In the genomic region with DNA sequence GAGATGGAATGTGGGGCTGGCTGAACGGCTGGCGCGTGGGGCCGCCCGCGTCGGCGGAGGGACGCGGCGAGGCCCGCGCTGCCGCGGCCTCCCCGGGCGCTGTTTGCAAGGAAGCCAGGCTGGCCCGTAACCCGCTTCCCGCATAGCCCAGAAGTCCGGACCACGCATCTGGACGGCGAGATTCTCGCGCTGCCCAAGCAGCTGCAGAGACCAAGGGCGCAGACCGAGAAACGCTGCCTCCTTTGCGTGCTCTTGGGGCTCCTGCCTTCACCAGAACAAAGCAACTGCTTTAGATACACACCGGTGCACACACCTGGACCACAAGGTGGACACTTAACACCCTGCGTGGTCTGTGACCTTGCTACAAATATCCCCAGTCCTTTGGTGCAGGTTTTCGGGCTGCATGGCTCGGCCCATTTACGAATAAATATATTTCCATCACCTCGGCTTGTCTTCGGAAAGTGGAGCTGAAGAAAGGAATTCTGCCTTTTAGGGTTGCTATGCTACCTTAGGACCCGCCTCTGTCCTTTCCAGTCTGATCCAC, we compare ENCODE assay signal across 8 mouse cellular contexts. TPM values are rescaled to one million over a fixed set of nuclear protein-coding genes. Genes with fewer than 3 reads are reported as not detected.
DNase-seq lines count a peak whose midpoint lies in the region; ATAC-seq and TF ChIP-seq lines count a peak whose summit lies in the region.

No protein-coding gene starts in this region.

- peak; percentile 36 for DNase-seq in embryo, embryonic 10.5 days (ENCODE audit: low spot score)
- no peak for DNase-seq in embryo, embryonic 11 days
- DNase-seq in testis, postnatal 14 days (ENCODE audit: low spot score): no peak
- no peak for DNase-seq in liver, embryonic 11.5 days (ENCODE audit: low spot score)
- DNase-seq in stomach, postnatal 0 days (ENCODE audit: low spot score): no peak
- DNase-seq in kidney, postnatal 14 days: no peak

- peak overlapping the region; percentile 65; the same call in 1 of the 2 replicates for H3K27ac ChIP-seq in testis, adult 2 months (ENCODE audit: control insufficient read depth, insufficient read depth, low read depth, low read length)
- peak overlapping the region; percentile 19; the same call in 1 of the 2 replicates for H3K27ac ChIP-seq in liver, embryonic 11.5 days (ENCODE audit: low read depth, low read length)
- H3K27ac ChIP-seq in stomach, postnatal 0 days (replicated peaks): peak overlapping the region; percentile 99

- no peaks in the 10 kb centered on the region for H3K36me3 ChIP-seq in testis, adult 2 months (ENCODE audit: control insufficient read depth, insufficient read depth, low read length)
- H3K36me3 ChIP-seq in liver, embryonic 11.5 days (ENCODE audit: control insufficient read depth, insufficient read depth, low read length): no peaks in the 10 kb centered on the region
- H3K36me3 ChIP-seq in stomach, postnatal 0 days (ENCODE audit: control insufficient read depth, insufficient read depth, low read length): no peaks in the 10 kb centered on the region

- TF ChIP-seq CTCF in testis, adult 2 months (IDR thresholded peaks at IDR 0.05; ENCODE audit: control insufficient read depth, insufficient read depth, insufficient replicate concordance, low read depth, low read length): no peak
- no peak for TF ChIP-seq CTCF in stomach, postnatal 0 days (IDR thresholded peaks at IDR 0.05; ENCODE audit: low read depth)

- peak overlapping the region; percentile 100 for H3K4me2 ChIP-seq in liver, embryonic 11.5 days
- peak overlapping the region; percentile 99 for H3K4me2 ChIP-seq in stomach, postnatal 0 days (replicated peaks; ENCODE audit: low read depth)

- no peak for ATAC-seq in liver, embryonic 11.5 days (replicated peaks; ENCODE audit: low FRiP score)
- no peak for ATAC-seq in stomach, postnatal 0 days (ENCODE audit: low FRiP score, low TSS enrichment)
- no peak for ATAC-seq in cerebellum, adult (ENCODE audit: insufficient number of reproducible peaks, low FRiP score, low TSS enrichment)

- no peak; the same call in 1 of the 2 replicates for TF ChIP-seq POLR2A in testis, adult 2 months (IDR thresholded peaks at IDR 0.05; ENCODE audit: control insufficient read depth, low read depth, low read length)

- H3K9ac ChIP-seq in liver, embryonic 11.5 days (ENCODE audit: low read depth, low read length): peak overlapping the region; percentile 73
- peak overlapping the region; percentile 65 for H3K9ac ChIP-seq in stomach, postnatal 0 days (ENCODE audit: low read length)

- H3K4me1 ChIP-seq in testis, adult 2 months (ENCODE audit: control insufficient read depth, insufficient read depth, low read length): peaks cover 26% of the 10 kb centered on the region
- peaks cover 14% of the 10 kb centered on the region for H3K4me1 ChIP-seq in liver, embryonic 11.5 days (replicated peaks; ENCODE audit: control insufficient read depth, insufficient read depth, low read length)
- peaks cover 6% of the 10 kb centered on the region for H3K4me1 ChIP-seq in stomach, postnatal 0 days (replicated peaks; ENCODE audit: control insufficient read depth, insufficient read depth)

- H3K27me3 ChIP-seq in testis, adult 2 months (ENCODE audit: control insufficient read depth, insufficient read depth, low read length): no peaks in the 10 kb centered on the region
- H3K27me3 ChIP-seq in liver, embryonic 11.5 days (replicated peaks; ENCODE audit: control insufficient read depth, insufficient read depth, low read length): no peaks in the 10 kb centered on the region
- no peaks in the 10 kb centered on the region for H3K27me3 ChIP-seq in stomach, postnatal 0 days (ENCODE audit: control insufficient read depth, insufficient read depth, low read length)

- WGBS in liver, embryonic 11.5 days: 3% methylated on average over 38 of the region's 38 CpGs
- WGBS in stomach, postnatal 0 days: 2% methylated on average over 38 of the region's 38 CpGs

- H3K4me3 ChIP-seq in testis, adult 2 months (ENCODE audit: control insufficient read depth, low read depth, low read length): peak overlapping the region; percentile 91
- H3K4me3 ChIP-seq in liver, embryonic 11.5 days (ENCODE audit: low read depth, low read length): peak overlapping the region; percentile 95
- H3K4me3 ChIP-seq in stomach, postnatal 0 days (ENCODE audit: low read depth, low read length): peak overlapping the region; percentile 81

- TF ChIP-seq EP300 in stomach, postnatal 0 days (optimal IDR thresholded peaks at IDR 0.05): no peak

- no peaks in the 10 kb centered on the region for H3K9me3 ChIP-seq in liver, embryonic 11.5 days (ENCODE audit: control insufficient read depth, low read length)
- H3K9me3 ChIP-seq in stomach, postnatal 0 days (ENCODE audit: control insufficient read depth, low read length): no peaks in the 10 kb centered on the region

RNA-seq across cellular contexts. Expression of gene Foxo3, which starts 1.8 kb away (rescaled TPM):
- 9.8 and 9.9 TPM in 2 replicates for polyA plus RNA-seq in testis, adult 2 months (2012; rRNA removed)
- 11.7 and 12.3 TPM in 2 replicates for polyA plus RNA-seq in liver, embryonic 11.5 days (2014; fragmentation: Nextera tagmentation; extraction: Ambion mirVana)
- 7.6 and 8.0 TPM in 2 replicates for polyA plus RNA-seq in stomach, postnatal 0 days (2015; fragmentation: Nextera tagmentation; extraction: Ambion mirVana)

Comparison
In these comparisons a context has a peak if more than half of its experiments do, and no peak if none do; other contexts are left out.
1. H3K27ac ChIP-seq: peak in every context shown above with its lines; median percentile 99 in stomach, postnatal 0 days; 65 in testis, adult 2 months; 19 in liver, embryonic 11.5 days.